Mouse (Mus musculus): Measurements from ENCODE around the gene Ccl2.

- TF ChIP-seq CTCF (conservative IDR thresholded peaks at IDR 0.05; ENCODE audit: insufficient read depth, insufficient read length, low read depth, low read length) = no peak
- TF ChIP-seq POLR2A (IDR thresholded peaks at IDR 0.05; ENCODE audit: low read depth, low read length) = no peak
Observed at GRCm38 (mm10) chr11:82035857-82036256, 486 bp downstream of the Ccl2 start.
